ENCODE assay signal across 8 mouse cellular contexts in the genomic region with DNA sequence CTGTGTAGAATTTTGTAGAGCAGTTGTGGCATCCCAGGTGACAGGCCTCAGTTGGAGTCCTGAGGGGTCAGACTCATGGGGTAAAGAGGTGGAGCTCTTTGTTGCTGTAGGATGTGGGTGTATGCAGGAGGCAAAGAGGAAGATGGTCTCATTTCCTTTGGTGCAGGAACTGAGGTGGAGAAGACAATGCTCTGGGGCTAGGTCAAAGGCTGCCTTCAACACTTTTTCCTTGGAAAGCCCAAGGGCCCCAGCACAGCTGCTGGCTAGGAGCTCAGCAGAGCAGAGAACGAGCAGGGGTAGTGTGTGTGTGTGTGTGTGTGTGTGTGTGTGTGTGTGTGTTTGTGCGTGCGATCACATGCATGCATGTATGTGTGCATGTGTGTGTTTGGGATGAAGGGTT.
"Had no signal": no experiment of that assay in that cellular context is flagged by ENCODE, and none has a peak within 500 bp of the region (broad histone marks: within the 10 kb centered on the region; RNA-seq: fewer than 3 reads in every experiment).

No protein-coding gene starts in this region.

- H3K4me2 ChIP-seq: liver, embryonic 11.5 days; liver, embryonic 15.5 days; midbrain, embryonic 13.5 days had no signal

- H3K9me3 ChIP-seq: limb, embryonic 10.5 days; liver, embryonic 15.5 days; midbrain, embryonic 13.5 days had no signal

- H3K9ac ChIP-seq: liver, embryonic 15.5 days; midbrain, embryonic 13.5 days had no signal

- DNase-seq: kidney, postnatal 25 days; lung, adult 2 months; right cerebral cortex, postnatal 14 days; thymus, postnatal 4 days had no signal

- ATAC-seq: midbrain, embryonic 13.5 days had no signal

- H3K4me1 ChIP-seq: liver, embryonic 15.5 days had no signal

- H3K27me3 ChIP-seq: liver, embryonic 15.5 days; midbrain, embryonic 13.5 days had no signal

- H3K27ac ChIP-seq: limb, embryonic 10.5 days; liver, embryonic 15.5 days had no signal

- H3K4me3 ChIP-seq: limb, embryonic 10.5 days; liver, embryonic 15.5 days; midbrain, embryonic 13.5 days had no signal

- H3K36me3 ChIP-seq: limb, embryonic 10.5 days; liver, embryonic 15.5 days; midbrain, embryonic 13.5 days had no signal
